Mouse (Mus musculus): ENCODE measurements around the gene Ap2s1. TPM values are rescaled to one million over a fixed set of nuclear protein-coding genes. Genes with fewer than 3 reads are reported as not detected.
"Not testable (repeated sequence)": the region's sequence is repeated elsewhere in the genome, so short reads cannot be mapped to it uniquely, and the experiment has no call there.

Ap2s1 gene
- polyA plus RNA-seq (2015; fragmentation: Nextera tagmentation; extraction: Ambion mirVana), result 381 and 383 TPM in 2 replicates

GRCm38 (mm10) chr7:16738073-16738696 lies at the start of gene Ap2s1:
Ap2s1 (plus strand) TSS chr7:16738410.
- no peaks in the 10 kb centered on the region for H3K27me3 ChIP-seq
- ATAC-seq (ENCODE audit: low FRiP score), result peak; percentile 96
- peaks cover 19% of the 10 kb centered on the region for H3K4me1 ChIP-seq (replicated peaks)
- peaks cover 17% of the 10 kb centered on the region for H3K36me3 ChIP-seq
- H3K27ac ChIP-seq, result peak within 1 kb of the TSS; percentile 58
- no peaks in the 10 kb centered on the region for H3K9me3 ChIP-seq
- peak within 1 kb of the TSS; percentile 85 for H3K4me3 ChIP-seq
- peak within 1 kb of the TSS; percentile 91 for H3K4me2 ChIP-seq
- peak within 1 kb of the TSS; percentile 94 for H3K9ac ChIP-seq
- WGBS, result under 1% methylated on average over 34 of the region's 34 CpGs

GRCm38 (mm10) chr7:16689196-16689595 lies 49.0 kb upstream of the Ap2s1 start:
- H3K36me3 ChIP-seq, result no peaks in the 10 kb centered on the region
- no peaks in the 10 kb centered on the region for H3K27me3 ChIP-seq
- H3K9me3 ChIP-seq, result peaks cover 9% of the 10 kb centered on the region; the same call in 1 of the 2 replicates
- ATAC-seq (ENCODE audit: low FRiP score), result no peak
- no peaks in the 10 kb centered on the region for H3K4me1 ChIP-seq (replicated peaks)
- 78% methylated on average over 5 of the region's 5 CpGs for WGBS
- no peak overlapping the region for H3K27ac ChIP-seq
- no peak overlapping the region for H3K9ac ChIP-seq
- no peak overlapping the region for H3K4me3 ChIP-seq
- H3K4me2 ChIP-seq, result no peak overlapping the region

GRCm38 (mm10) chr7:16695025-16695424 lies 43.2 kb upstream of the Ap2s1 start:
- no peaks in the 10 kb centered on the region for H3K36me3 ChIP-seq
- H3K9me3 ChIP-seq, result no peaks in the 10 kb centered on the region
- no peak overlapping the region for H3K9ac ChIP-seq
- 38% methylated on average over 3 of the region's 3 CpGs for WGBS
- H3K4me1 ChIP-seq (replicated peaks), result no peaks in the 10 kb centered on the region
- H3K4me2 ChIP-seq, result no peak overlapping the region
- no peaks in the 10 kb centered on the region for H3K27me3 ChIP-seq
- H3K4me3 ChIP-seq, result no peak overlapping the region
- H3K27ac ChIP-seq, result no peak overlapping the region
- ATAC-seq (ENCODE audit: low FRiP score), result no peak

GRCm38 (mm10) chr7:16699042-16699441 lies 39.2 kb upstream of the Ap2s1 start:
- H3K9me3 ChIP-seq, result no peaks in the 10 kb centered on the region
- H3K4me1 ChIP-seq (replicated peaks), result no peaks in the 10 kb centered on the region
- no peak overlapping the region for H3K27ac ChIP-seq
- no peak overlapping the region for H3K4me2 ChIP-seq
- H3K36me3 ChIP-seq, result no peaks in the 10 kb centered on the region
- 57% methylated on average over 2 of the region's 2 CpGs for WGBS
- H3K9ac ChIP-seq, result no peak overlapping the region
- H3K27me3 ChIP-seq, result no peaks in the 10 kb centered on the region
- H3K4me3 ChIP-seq, result no peak overlapping the region
- no peak for ATAC-seq (ENCODE audit: low FRiP score)

GRCm38 (mm10) chr7:16700583-16700982 lies 37.6 kb upstream of the Ap2s1 start:
- Histone ChIP-seq H3K4me1 (replicated peaks) (no peaks in the 10 kb centered on the region), H3K9ac (no peak overlapping the region), H3K27ac (no peak overlapping the region), H3K36me3 (no peaks in the 10 kb centered on the region), H3K9me3 (no peaks in the 10 kb centered on the region), H3K4me2 (no peak overlapping the region), H3K4me3 (no peak overlapping the region), H3K27me3 (no peaks in the 10 kb centered on the region)
- 83% methylated on average over 5 of the region's 5 CpGs for WGBS
- no peak for ATAC-seq (ENCODE audit: low FRiP score)

- H3K36me3 ChIP-seq, result no peaks in the 10 kb centered on the region
- H3K27me3 ChIP-seq, result peaks cover 13% of the 10 kb centered on the region; the same call in 1 of the 2 replicates
- no peak overlapping the region for H3K4me2 ChIP-seq
- no peaks in the 10 kb centered on the region for H3K9me3 ChIP-seq
- no peak overlapping the region for H3K27ac ChIP-seq
- no peak for ATAC-seq (ENCODE audit: low FRiP score)
- 0 out of 2 replicates have a peak, but pooled peaks cover 2% of the 10 kb centered on the region for H3K4me1 ChIP-seq (replicated peaks)
- 68% methylated on average over 9 of the region's 9 CpGs for WGBS
- H3K4me3 ChIP-seq, result no peak overlapping the region
- no peak overlapping the region for H3K9ac ChIP-seq
These were observed 31.8 kb upstream of the Ap2s1 start for GRCm38 (mm10) chr7:16706385-16706784.

GRCm38 (mm10) chr7:16708244-16708643 lies 30.0 kb upstream of the Ap2s1 start:
- peaks cover 13% of the 10 kb centered on the region; the same call in 1 of the 2 replicates for H3K27me3 ChIP-seq
- WGBS, result 31% methylated on average over 9 of the region's 9 CpGs
- H3K27ac ChIP-seq, result no peak overlapping the region
- no peaks in the 10 kb centered on the region for H3K9me3 ChIP-seq
- no peak for ATAC-seq (ENCODE audit: low FRiP score)
- H3K4me1 ChIP-seq (replicated peaks), result 0 out of 2 replicates have a peak, but pooled peaks cover 2% of the 10 kb centered on the region
- no peak overlapping the region for H3K4me3 ChIP-seq
- no peak overlapping the region for H3K9ac ChIP-seq
- H3K4me2 ChIP-seq, result no peak overlapping the region
- H3K36me3 ChIP-seq, result no peaks in the 10 kb centered on the region

GRCm38 (mm10) chr7:16710604-16711003 lies 27.6 kb upstream of the Ap2s1 start:
- Histone ChIP-seq H3K4me3 (no peak overlapping the region), H3K4me1 (replicated peaks) (0 out of 2 replicates have a peak, but pooled peaks cover 2% of the 10 kb centered on the region), H3K36me3 (no peaks in the 10 kb centered on the region), H3K4me2 (no peak overlapping the region), H3K27me3 (peaks cover 13% of the 10 kb centered on the region; the same call in 1 of the 2 replicates), H3K9me3 (no peaks in the 10 kb centered on the region), H3K27ac (no peak overlapping the region), H3K9ac (no peak overlapping the region)
- 81% methylated on average over 5 of the region's 5 CpGs for WGBS
- no peak for ATAC-seq (ENCODE audit: low FRiP score)

- no peak for ATAC-seq (ENCODE audit: low FRiP score)
- H3K4me1 ChIP-seq (replicated peaks), result 0 out of 2 replicates have a peak, but pooled peaks cover 2% of the 10 kb centered on the region
- H3K36me3 ChIP-seq, result no peaks in the 10 kb centered on the region
- no peak overlapping the region for H3K4me2 ChIP-seq
- no peak overlapping the region for H3K9ac ChIP-seq
- 83% methylated on average over 13 of the region's 13 CpGs for WGBS
- no peaks in the 10 kb centered on the region for H3K9me3 ChIP-seq
- peaks cover 5% of the 10 kb centered on the region; the same call in 1 of the 2 replicates for H3K27me3 ChIP-seq
- no peak overlapping the region for H3K4me3 ChIP-seq
- no peak overlapping the region for H3K27ac ChIP-seq
These were observed 25.4 kb upstream of the Ap2s1 start for GRCm38 (mm10) chr7:16712633-16713415.

- whole genome bisulfite sequencing, result 54% methylated on average over 8 of the region's 8 CpGs
- H3K9me3 ChIP-seq; H3K4me1 ChIP-seq (replicated peaks); H3K4me2 ChIP-seq; H3K36me3 ChIP-seq; H3K4me3 ChIP-seq; H3K27ac ChIP-seq; H3K27me3 ChIP-seq; H3K9ac ChIP-seq; ATAC-seq (ENCODE audit: low FRiP score): not testable (repeated sequence)
These were observed 21.6 kb upstream of the Ap2s1 start for GRCm38 (mm10) chr7:16716456-16717152.

GRCm38 (mm10) chr7:16721629-16722028 lies 16.6 kb upstream of the Ap2s1 start, which contains the start of gene Ceacam9:
Ceacam9 (plus strand) TSS chr7:16721929.
- H3K27ac ChIP-seq, result no peak within 1 kb of the TSS
- H3K27me3 ChIP-seq, result no peaks in the 10 kb centered on the region
- H3K4me3 ChIP-seq, result no peak within 1 kb of the TSS
- no peaks in the 10 kb centered on the region for H3K4me1 ChIP-seq (replicated peaks)
- no peak within 1 kb of the TSS for H3K9ac ChIP-seq
- ATAC-seq (ENCODE audit: low FRiP score), result no peak
- no peaks in the 10 kb centered on the region for H3K9me3 ChIP-seq
- no peaks in the 10 kb centered on the region for H3K36me3 ChIP-seq
- WGBS, result 80% methylated on average over 2 of the region's 2 CpGs
- H3K4me2 ChIP-seq, result no peak within 1 kb of the TSS

- ATAC-seq (ENCODE audit: low FRiP score); H3K9ac ChIP-seq; H3K27me3 ChIP-seq; H3K27ac ChIP-seq; H3K4me3 ChIP-seq; H3K36me3 ChIP-seq; H3K4me1 ChIP-seq (replicated peaks); H3K9me3 ChIP-seq; H3K4me2 ChIP-seq: not testable (repeated sequence)
- WGBS, result 72% methylated on average over 3 of the region's 3 CpGs
These were observed 15.7 kb upstream of the Ap2s1 start for GRCm38 (mm10) chr7:16722490-16722889.
